Mouse (Mus musculus) stomach, embryonic 16.5 days (tissue): ENCODE results near the gene Cdk6. TPM values are rescaled to one million over a fixed set of nuclear protein-coding genes. Genes with fewer than 3 reads are reported as not detected.
"Not testable (repeated sequence)": the region's sequence is repeated elsewhere in the genome, so short reads cannot be mapped to it uniquely, and the experiment has no call there.

Source experiments
- ATAC-seq: fragments of 200-750 bp; cut with Nextera tagmentation; 2 replicates; pipeline ENCODE4 v1.8.0; 2017; ENCODE audit warnings: moderate number of reproducible peaks, moderate TSS enrichment; ENCODE audit not compliant: insufficient read depth, low FRiP score
- H3K27ac ChIP-seq: fragments of 300-500 bp; sonication (generic); 2 replicates; pipeline ENCODE4 v1.5.1; 2014; ENCODE audit warnings: low read length
- H3K27me3 ChIP-seq: fragments of 300-500 bp; sonication (generic); 2 replicates; pipeline ENCODE4 v1.6.1; 2014; ENCODE audit warnings: low read length, control low read depth, mixed read lengths; ENCODE audit not compliant: control insufficient read depth, insufficient read depth
- H3K36me3 ChIP-seq: fragments of 300-500 bp; sonication (generic); 2 replicates; pipeline ENCODE4 v1.6.1; 2014; ENCODE audit warnings: low read length; ENCODE audit not compliant: control insufficient read depth, insufficient read depth
- H3K4me1 ChIP-seq: fragments of 300-500 bp; sonication (generic); 2 replicates; pipeline ENCODE4 v1.6.1; 2014; ENCODE audit warnings: low read length, control low read depth, mixed read lengths; ENCODE audit not compliant: control insufficient read depth, insufficient read depth
- H3K4me2 ChIP-seq: fragments of 300-500 bp; sonication (generic); 2 replicates; pipeline ENCODE4 v1.6.1; 2014; ENCODE audit warnings: low read depth, low read length, mixed read lengths
- H3K4me3 ChIP-seq: fragments of 300-500 bp; sonication (generic); replicated peaks from 2 replicates; pipeline ENCODE4 v1.5.1; 2014; ENCODE audit warnings: mild to moderate bottlenecking, low read length
- H3K9ac ChIP-seq: fragments of 300-500 bp; sonication (generic); 2 replicates; pipeline ENCODE4 v1.6.1; 2014; ENCODE audit warnings: low read length
- H3K9me3 ChIP-seq: fragments of 300-500 bp; sonication (generic); replicated peaks from 2 replicates; pipeline ENCODE4 v1.6.1; 2016; ENCODE audit warnings: low read length, control low read depth; ENCODE audit not compliant: control insufficient read depth
- WGBS: fragments of 180-500 bp; shearing (Covaris S2); extraction: QIAGEN DNeasy Blood & Tissue Kit; methylation state at CpG from one replicate; pipeline ENCODE4 v1.1.7; 2014; 5-methylcytosine and 5-hydroxymethylcytosine counted together
- polyA plus RNA-seq: library from polyadenylated mRNA; unstranded; fragments of >200 nt; fragmentation: Nextera tagmentation; extraction: Ambion mirVana; gene quantifications from 2 replicates; pipeline ENCODE4 v1.2.1, GENCODE M21; 2015

Cdk6 gene
- polyA plus RNA-seq, 1 experiment from 2014 or later = 25.9 TPM

DNA sequence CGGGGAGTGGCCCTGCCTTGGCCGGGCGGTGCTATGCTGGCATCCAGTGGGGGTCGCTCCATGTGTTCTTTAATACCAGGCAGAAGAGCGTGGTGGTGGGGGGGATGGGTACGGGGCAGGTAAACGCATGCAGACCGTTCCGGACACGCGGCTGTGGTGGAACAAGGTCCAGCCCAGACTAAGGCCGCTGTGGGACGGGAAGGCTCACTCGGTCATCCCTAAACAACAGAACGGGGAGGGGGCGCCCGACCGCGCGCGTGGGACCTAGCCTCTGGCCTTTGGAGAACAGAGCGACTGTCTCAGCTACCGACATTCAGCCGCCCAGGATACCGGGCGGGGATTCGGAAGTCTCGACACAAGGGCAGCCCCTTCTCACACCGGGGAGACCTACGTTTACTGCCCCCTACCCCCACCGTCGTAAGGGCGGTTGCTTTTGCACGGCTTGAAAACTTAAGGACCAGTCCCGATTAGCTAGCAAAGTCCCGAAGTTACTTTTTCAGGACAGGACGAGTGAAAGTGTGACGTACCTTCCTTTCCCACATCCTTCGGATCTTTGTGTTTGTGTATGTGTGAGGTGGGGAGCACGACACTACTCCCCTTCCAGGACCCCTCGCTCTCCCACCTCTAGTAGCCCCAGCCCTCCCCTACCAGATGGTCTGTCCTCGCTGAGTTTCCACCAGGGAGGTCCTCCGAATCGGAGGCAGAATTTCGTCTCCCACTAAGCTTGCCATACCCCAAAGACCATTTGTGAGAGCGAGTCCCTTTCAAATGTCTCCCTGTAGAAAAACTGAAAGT lies 1.7 kb downstream of the Cdk6 start:
- WGBS = under 1% methylated on average over 46 of the region's 46 CpGs
- H3K9ac ChIP-seq = peak overlapping the region; percentile 84
- no peaks in the 10 kb centered on the region for H3K4me1 ChIP-seq
- no peaks in the 10 kb centered on the region for H3K27me3 ChIP-seq
- ATAC-seq = peak; percentile 39; the same call in 1 of the 2 replicates
- H3K36me3 ChIP-seq = no peaks in the 10 kb centered on the region; the same call in 1 of the 2 replicates
- H3K9me3 ChIP-seq = no peaks in the 10 kb centered on the region
- H3K27ac ChIP-seq = peak overlapping the region; percentile 93
- H3K4me3 ChIP-seq = peak overlapping the region; percentile 83
- peak overlapping the region; percentile 96 for H3K4me2 ChIP-seq

DNA sequence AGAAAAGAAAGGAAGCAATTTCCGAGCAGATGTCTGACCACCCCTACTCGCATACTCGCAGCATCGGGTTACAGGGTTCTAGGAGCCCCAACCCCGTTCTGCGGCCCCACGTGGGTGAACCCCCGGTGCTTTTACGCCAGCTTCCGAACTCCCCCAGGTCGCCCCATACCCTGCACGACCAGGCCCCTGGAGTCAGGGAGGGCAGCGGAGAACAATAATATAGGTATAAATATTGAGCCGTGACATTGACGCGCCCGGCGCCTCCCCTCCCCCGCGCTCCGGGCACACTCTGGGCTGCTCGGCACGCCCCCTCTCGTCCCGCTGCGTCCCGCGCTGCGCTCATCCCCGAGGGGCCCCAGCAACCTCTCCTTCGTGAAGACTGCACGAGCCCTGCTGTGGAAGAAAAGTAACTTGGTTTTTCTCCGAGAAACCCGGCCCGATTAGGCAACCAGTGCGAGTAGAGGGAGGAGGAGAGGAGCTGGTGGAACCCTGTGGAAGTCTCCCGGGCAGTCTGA lies 2.3 kb downstream of the Cdk6 start:
- ATAC-seq = peak; percentile 48
- no peaks in the 10 kb centered on the region; the same call in 1 of the 2 replicates for H3K36me3 ChIP-seq
- under 1% methylated on average over 37 of the region's 37 CpGs for WGBS
- peak overlapping the region; percentile 93 for H3K27ac ChIP-seq
- peak overlapping the region; percentile 84 for H3K9ac ChIP-seq
- H3K9me3 ChIP-seq = no peaks in the 10 kb centered on the region
- no peaks in the 10 kb centered on the region for H3K4me1 ChIP-seq
- H3K4me3 ChIP-seq = peak overlapping the region; percentile 83
- H3K4me2 ChIP-seq = peak overlapping the region; percentile 96
- no peaks in the 10 kb centered on the region for H3K27me3 ChIP-seq

DNA sequence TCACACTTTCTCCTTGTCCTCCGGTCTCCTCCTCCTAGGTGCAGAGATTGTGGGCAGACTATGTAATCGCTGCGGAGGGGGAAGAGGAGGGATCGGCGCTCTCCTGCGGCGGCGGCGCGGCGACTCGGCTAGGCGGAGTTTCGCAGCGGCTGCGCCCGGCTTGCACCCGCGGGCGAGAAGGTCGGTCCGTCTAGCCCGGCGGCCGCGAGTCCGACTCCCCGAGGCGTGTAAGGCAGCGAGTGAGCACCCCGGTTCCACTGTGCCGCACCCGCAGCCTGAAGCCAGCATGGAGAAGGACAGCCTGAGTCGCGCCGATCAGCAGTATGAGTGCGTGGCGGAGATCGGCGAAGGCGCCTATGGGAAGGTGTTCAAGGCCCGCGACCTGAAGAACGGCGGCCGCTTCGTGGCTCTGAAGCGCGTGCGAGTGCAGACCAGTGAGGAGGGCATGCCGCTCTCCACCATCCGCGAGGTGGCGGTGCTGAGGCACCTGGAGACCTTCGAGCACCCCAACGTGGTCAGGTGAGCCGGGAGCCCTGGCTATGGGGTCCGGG lies 2.9 kb downstream of the Cdk6 start:
- H3K9ac ChIP-seq = peak overlapping the region; percentile 84
- no peaks in the 10 kb centered on the region for H3K9me3 ChIP-seq
- no peaks in the 10 kb centered on the region; the same call in 1 of the 2 replicates for H3K36me3 ChIP-seq
- H3K27me3 ChIP-seq = no peaks in the 10 kb centered on the region
- WGBS = under 1% methylated on average over 57 of the region's 58 CpGs
- H3K4me2 ChIP-seq = peak overlapping the region; percentile 96
- H3K4me1 ChIP-seq = no peaks in the 10 kb centered on the region
- peak; percentile 79 for ATAC-seq
- peak overlapping the region; percentile 93 for H3K27ac ChIP-seq
- H3K4me3 ChIP-seq = peak overlapping the region; percentile 83

DNA sequence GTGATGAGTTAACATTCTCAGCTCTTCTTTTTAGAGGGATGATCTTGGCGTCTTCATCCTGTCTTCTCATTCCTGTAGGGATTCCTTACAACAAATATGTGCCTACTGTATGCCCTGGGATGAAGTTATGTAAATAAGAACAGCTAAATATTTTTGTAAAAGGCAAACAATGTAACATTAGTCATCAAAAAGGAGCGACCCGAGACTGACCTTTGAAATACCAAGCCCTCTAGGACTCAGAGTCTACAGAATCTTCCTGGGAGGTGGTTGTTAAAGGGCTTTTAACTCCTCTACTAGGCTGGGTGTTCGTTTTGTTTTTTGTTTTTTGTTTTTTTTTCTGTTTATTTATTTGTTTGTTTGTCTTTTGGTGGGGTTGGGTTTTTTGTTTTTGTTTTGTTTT lies 4.3 kb downstream of the Cdk6 start:
- H3K9me3 ChIP-seq, H3K4me1 ChIP-seq, H3K4me3 ChIP-seq, H3K9ac ChIP-seq, ATAC-seq, H3K36me3 ChIP-seq, H3K27ac ChIP-seq, H3K27me3 ChIP-seq: not testable (repeated sequence)
- WGBS = 24% methylated on average over 4 of the region's 4 CpGs
- 0 out of 2 replicates have a peak overlapping the region, but pooled peaks have one; percentile 1 for H3K4me2 ChIP-seq

DNA sequence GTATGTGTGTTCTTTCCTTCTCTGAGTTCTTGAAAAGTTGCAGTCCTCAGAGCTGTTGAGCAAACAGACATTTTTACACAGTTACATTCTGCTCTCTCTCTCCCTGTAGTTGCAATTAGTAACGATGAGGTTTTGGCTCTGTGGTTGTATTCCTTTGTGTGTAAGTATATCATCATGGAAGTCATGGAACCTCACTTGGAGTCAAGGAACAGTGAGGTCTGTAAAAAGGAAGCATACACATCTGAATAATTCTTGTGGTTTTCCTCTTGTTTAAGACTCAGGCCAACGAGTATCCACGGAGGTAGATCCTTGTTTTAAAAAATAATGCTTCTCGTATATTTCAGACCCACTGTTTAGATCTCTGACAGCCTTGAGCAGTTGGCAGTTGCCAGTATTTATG lies 8.1 kb downstream of the Cdk6 start:
- not testable (repeated sequence) for H3K4me3 ChIP-seq, H3K4me2 ChIP-seq, H3K9me3 ChIP-seq, ATAC-seq, H3K27me3 ChIP-seq, H3K9ac ChIP-seq, H3K36me3 ChIP-seq, H3K27ac ChIP-seq, H3K4me1 ChIP-seq
- WGBS = 53% methylated on average over 4 of the region's 4 CpGs

DNA sequence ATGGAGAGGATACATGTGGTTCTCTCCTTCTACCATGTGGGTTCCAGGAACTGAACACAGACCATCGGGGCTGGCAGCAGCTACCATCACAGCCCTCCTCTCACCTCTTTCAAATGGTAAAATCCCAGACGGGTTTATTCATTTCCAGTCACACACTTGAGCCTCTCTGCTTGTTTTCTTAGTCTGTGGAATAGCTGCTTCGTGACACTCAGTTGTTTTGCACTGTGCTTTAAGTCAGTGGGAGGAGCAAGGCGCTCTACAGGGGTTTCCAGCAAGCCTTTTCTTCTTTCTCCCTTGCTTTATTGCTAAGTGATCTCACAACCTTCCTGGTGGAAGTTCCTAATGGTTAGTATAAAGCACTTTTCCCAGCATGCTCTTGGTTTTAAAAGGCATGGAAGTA lies 10.6 kb downstream of the Cdk6 start:
- not testable (repeated sequence) for H3K9me3 ChIP-seq, H3K9ac ChIP-seq, H3K4me3 ChIP-seq, H3K27me3 ChIP-seq, ATAC-seq, H3K4me1 ChIP-seq, H3K27ac ChIP-seq, H3K4me2 ChIP-seq, H3K36me3 ChIP-seq
- WGBS = 72% methylated on average over 4 of the region's 4 CpGs

DNA sequence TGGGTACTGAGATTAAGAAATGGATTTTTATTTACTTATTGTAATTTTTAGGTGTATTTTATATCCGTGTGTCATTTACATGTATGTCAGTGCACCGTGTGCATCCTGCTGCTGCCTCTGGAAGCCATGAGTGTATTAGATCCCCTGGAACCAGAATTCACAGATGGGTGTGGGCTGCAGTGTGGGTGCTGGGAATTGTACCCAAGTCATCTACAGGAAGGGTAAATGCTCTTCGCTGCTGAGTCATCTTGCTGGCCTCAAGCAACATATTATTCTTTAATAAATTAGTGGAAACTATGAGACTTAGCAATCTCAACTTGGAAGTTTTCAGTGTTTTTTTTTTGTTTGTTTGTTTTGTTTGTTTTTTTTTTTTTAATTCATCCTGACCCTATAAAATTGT lies 11.0 kb downstream of the Cdk6 start:
- H3K4me1 ChIP-seq = peaks cover 7% of the 10 kb centered on the region; the same call in 1 of the 2 replicates
- no peak overlapping the region for H3K27ac ChIP-seq
- WGBS = 90% methylated on average over 3 of the region's 3 CpGs

DNA sequence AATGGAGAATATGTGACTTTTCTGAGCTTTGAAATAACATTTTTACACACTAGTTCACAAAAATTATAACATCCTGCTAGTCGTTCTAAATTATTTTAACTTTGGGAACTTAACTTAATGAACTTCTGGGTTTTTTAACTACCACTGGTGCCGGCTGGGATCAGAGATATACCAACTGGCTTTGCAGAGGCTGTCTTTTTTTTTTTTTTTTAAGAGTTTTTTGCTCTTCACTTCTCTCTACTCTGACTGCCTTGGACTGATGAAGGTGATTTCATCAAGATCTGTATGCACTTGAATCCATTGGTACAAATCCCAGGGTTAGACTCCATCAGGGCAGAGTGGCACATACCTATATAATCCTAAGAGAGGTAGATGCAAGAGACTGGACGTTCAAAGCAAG lies 11.5 kb downstream of the Cdk6 start:
- Histone ChIP-seq H3K36me3 (no peaks in the 10 kb centered on the region), H3K4me2 (no peak overlapping the region), H3K27ac (no peak overlapping the region), H3K9me3 (no peaks in the 10 kb centered on the region), H3K9ac (no peak overlapping the region), H3K4me3 (no peak overlapping the region), H3K4me1 (peaks cover 7% of the 10 kb centered on the region; the same call in 1 of the 2 replicates), H3K27me3 (no peaks in the 10 kb centered on the region)
- 81% methylated on average over 3 of the region's 3 CpGs for WGBS
- no peak for ATAC-seq

More for the DNA sequence above, 11.0 kb downstream of the Cdk6 start:
- Histone ChIP-seq H3K36me3 (no peaks in the 10 kb centered on the region), H3K4me3 (no peak overlapping the region), H3K9me3 (no peaks in the 10 kb centered on the region), H3K9ac (no peak overlapping the region), H3K27me3 (no peaks in the 10 kb centered on the region), H3K4me2 (no peak overlapping the region)
- no peak for ATAC-seq

DNA sequence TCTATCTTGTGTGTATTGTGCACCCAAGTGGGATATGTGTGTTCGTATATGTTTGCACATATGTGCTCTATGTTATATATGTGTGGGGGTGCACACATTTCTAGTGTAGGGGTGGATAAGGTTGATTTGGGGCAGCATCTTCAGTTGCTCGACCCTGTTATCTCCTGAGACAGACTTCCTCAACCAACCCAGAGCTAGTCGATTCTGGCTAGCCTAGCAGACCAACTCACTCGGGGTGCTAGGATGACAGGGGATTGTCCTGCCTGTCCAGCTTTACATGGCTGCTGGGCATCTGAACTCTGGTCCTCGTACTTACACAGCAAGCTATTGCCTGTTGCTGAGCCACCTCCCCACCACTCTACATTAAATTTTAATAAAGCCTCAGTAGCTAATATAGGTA lies 13.0 kb downstream of the Cdk6 start:
- no peak overlapping the region for H3K4me3 ChIP-seq
- no peaks in the 10 kb centered on the region for H3K9me3 ChIP-seq
- WGBS = 81% methylated on average over 5 of the region's 5 CpGs
- peaks cover 7% of the 10 kb centered on the region for H3K4me1 ChIP-seq
- H3K9ac ChIP-seq = no peak overlapping the region
- H3K27ac ChIP-seq = no peak overlapping the region
- H3K4me2 ChIP-seq = no peak overlapping the region
- no peaks in the 10 kb centered on the region for H3K36me3 ChIP-seq
- no peaks in the 10 kb centered on the region for H3K27me3 ChIP-seq
- ATAC-seq = no peak
